Mouse (Mus musculus): ENCODE data around the gene Slit3.

DNA sequence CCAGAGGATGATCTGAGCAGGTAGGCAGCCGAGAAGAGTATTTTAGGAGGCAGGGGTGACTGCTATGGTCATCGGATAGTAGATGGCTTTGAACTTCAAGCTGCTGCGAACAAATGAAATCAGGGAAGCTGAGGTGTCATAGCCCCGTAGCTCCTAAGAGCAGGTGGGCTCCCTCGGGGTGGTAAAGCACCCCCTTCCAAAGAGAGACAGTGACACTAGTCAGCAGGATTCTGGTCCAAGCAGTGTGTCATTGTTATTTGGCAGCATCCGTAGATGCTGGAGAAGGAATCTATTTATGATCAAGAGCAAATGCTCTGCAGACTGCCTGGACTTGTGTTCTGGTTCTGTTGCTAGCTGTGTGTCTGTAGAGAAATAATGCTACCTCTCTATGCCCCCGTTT, 154.3 kb downstream of the Slit3 start:
- no peak for TF ChIP-seq HCFC1 (IDR thresholded peaks at IDR 0.05; ENCODE audit: low read depth, low read length)
- TF ChIP-seq POLR2AphosphoS5 (IDR thresholded peaks at IDR 0.05; ENCODE audit: borderline replicate concordance, low read depth, low read length), result no peak
- no peak for TF ChIP-seq MYB (IDR thresholded peaks at IDR 0.05; ENCODE audit: low read depth, low read length)
- TF ChIP-seq EP300 (IDR thresholded peaks at IDR 0.05; ENCODE audit: low read depth in 1 of 2, low read length in 2 of 2), result no peak
- TF ChIP-seq ELF1 (IDR thresholded peaks at IDR 0.05; ENCODE audit: low read depth, low read length), result no peak
- TF ChIP-seq ETS1 (IDR thresholded peaks at IDR 0.05; ENCODE audit: low read depth, low read length), result no peak
- TF ChIP-seq TCF12 (IDR thresholded peaks at IDR 0.05; ENCODE audit: low read depth, low read length), result no peak
- TF ChIP-seq POLR2A (IDR thresholded peaks at IDR 0.05; ENCODE audit: control insufficient read depth in 1 of 2, insufficient read depth in 1 of 2, low read depth in 1 of 2, low read length in 2 of 2, poor library complexity in 1 of 2), result no peak
- no peak for TF ChIP-seq CTCF (IDR thresholded peaks at IDR 0.05 in 2 of 3, conservative IDR thresholded peaks at IDR 0.05 in 1 of 3; ENCODE audit: control insufficient read depth in 1 of 3, insufficient read depth in 1 of 3, low read depth in 2 of 3, low read length in 3 of 3, poor library complexity in 1 of 3, severe bottlenecking in 1 of 3)
- TF ChIP-seq GATA1 (IDR thresholded peaks at IDR 0.05; ENCODE audit: low read depth, low read length), result no peak

Data from MEL (cell line).